In the genomic region with DNA sequence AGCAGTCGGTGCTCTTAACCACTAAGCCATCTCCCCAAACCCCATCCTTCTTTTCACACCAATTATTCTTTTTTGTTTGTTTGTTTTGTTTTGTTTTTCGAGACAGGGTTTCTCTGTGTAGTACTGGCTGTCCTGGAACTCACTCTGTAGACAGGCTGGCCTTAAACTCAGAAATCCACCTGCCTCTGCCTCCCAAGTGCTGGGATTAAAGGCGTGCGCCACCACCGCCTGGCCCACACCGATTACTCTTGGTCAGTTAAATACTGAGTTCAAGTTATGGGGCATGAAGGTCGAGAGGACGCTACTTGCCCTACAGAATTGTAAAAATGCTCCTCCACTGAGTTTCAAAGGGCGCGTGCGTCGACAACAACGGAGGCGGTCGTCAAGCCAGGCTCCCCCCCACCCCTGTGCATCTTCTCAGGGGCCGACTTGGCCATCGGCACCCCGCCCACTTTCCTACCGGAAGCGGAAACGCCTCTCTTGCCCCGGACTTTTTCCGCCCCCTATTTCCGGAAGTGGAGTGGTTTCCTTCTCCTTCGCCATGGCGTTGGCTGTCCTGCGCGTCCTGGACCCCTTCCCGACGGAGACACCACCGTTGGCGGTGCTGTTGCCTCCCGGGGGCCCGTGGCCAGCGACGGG, we compare ENCODE assay signal across 7 mouse cellular contexts. TPM values are rescaled to one million over a fixed set of nuclear protein-coding genes. Genes with fewer than 3 reads are reported as not detected.
A peak's percentile ranks its signal among the peaks of the same experiment; 100 is the strongest.
DNase-seq lines count a peak whose midpoint lies in the region; ATAC-seq lines count a peak whose summit lies in the region.

A gene (plus strand): TSS at position 505 of the 639 bp plus-strand sequence.

- no peaks in the 10 kb centered on the region for H3K9me3 ChIP-seq in embryonic facial prominence, embryonic 10.5 days
- no peaks in the 10 kb centered on the region for H3K9me3 ChIP-seq in limb, embryonic 10.5 days (replicated peaks)
- no peaks in the 10 kb centered on the region for H3K9me3 ChIP-seq in midbrain, embryonic 13.5 days

- peaks cover 26% of the 10 kb centered on the region for H3K4me1 ChIP-seq in embryonic facial prominence, embryonic 10.5 days
- peaks cover 26% of the 10 kb centered on the region for H3K4me1 ChIP-seq in limb, embryonic 10.5 days
- H3K4me1 ChIP-seq in midbrain, embryonic 13.5 days (replicated peaks), result peaks cover 26% of the 10 kb centered on the region

- peaks cover 31% of the 10 kb centered on the region for H3K36me3 ChIP-seq in embryonic facial prominence, embryonic 10.5 days (replicated peaks)
- peaks cover 33% of the 10 kb centered on the region for H3K36me3 ChIP-seq in limb, embryonic 10.5 days
- H3K36me3 ChIP-seq in midbrain, embryonic 13.5 days, result peaks cover 23% of the 10 kb centered on the region

- no peaks in the 10 kb centered on the region for H3K27me3 ChIP-seq in embryonic facial prominence, embryonic 10.5 days (replicated peaks; ENCODE audit: low read depth, poor library complexity, severe bottlenecking)
- no peaks in the 10 kb centered on the region for H3K27me3 ChIP-seq in limb, embryonic 10.5 days (ENCODE audit: low read depth, poor library complexity, severe bottlenecking)
- no peaks in the 10 kb centered on the region for H3K27me3 ChIP-seq in midbrain, embryonic 13.5 days

- 8% methylated on average over 36 of the region's 36 CpGs for WGBS in embryonic facial prominence, embryonic 10.5 days
- 8% methylated on average over 36 of the region's 36 CpGs for WGBS in limb, embryonic 10.5 days
- 8% methylated on average over 36 of the region's 36 CpGs for WGBS in midbrain, embryonic 13.5 days

- H3K27ac ChIP-seq in embryonic facial prominence, embryonic 10.5 days (replicated peaks), result peak within 1 kb of the TSS; percentile 88
- H3K27ac ChIP-seq in limb, embryonic 10.5 days, result peak within 1 kb of the TSS; percentile 88
- peak within 1 kb of the TSS; percentile 82 for H3K27ac ChIP-seq in midbrain, embryonic 13.5 days

- peak; percentile 94 for ATAC-seq in granulocyte monocyte progenitor cell, adult 5-6 weeks (replicated peaks; ENCODE audit: poor library complexity, severe bottlenecking)
- peak; percentile 93 for ATAC-seq in midbrain, embryonic 13.5 days

- peak within 1 kb of the TSS; percentile 100 for H3K4me2 ChIP-seq in midbrain, embryonic 13.5 days (replicated peaks)

- DNase-seq in adrenal gland, postnatal 10 days, result peak; percentile 96
- peak; percentile 95 for DNase-seq in embryonic facial prominence, embryonic 10.5 days (ENCODE audit: low spot score)
- peak; percentile 91 for DNase-seq in kidney, adult 11 months
- DNase-seq in limb, embryonic 10.5 days (ENCODE audit: low spot score), result peak; percentile 97
- DNase-seq in spleen, adult 12 weeks (ENCODE audit: low spot score), result peak; percentile 78

- H3K4me3 ChIP-seq in embryonic facial prominence, embryonic 10.5 days, result peak within 1 kb of the TSS; percentile 100
- H3K4me3 ChIP-seq in limb, embryonic 10.5 days, result peak within 1 kb of the TSS; percentile 94
- H3K4me3 ChIP-seq in midbrain, embryonic 13.5 days (replicated peaks), result peak within 1 kb of the TSS; percentile 98

- H3K9ac ChIP-seq in midbrain, embryonic 13.5 days (replicated peaks), result peak within 1 kb of the TSS; percentile 93

RNA-seq across cellular contexts. Expression of the gene that starts here (rescaled TPM):
- total RNA-seq in adrenal gland, postnatal 10 days (2021), result 10 to 100 TPM; 67.8 to 81.8 TPM
- polyA plus RNA-seq in embryonic facial prominence, embryonic 10.5 days (2016; fragmentation: Nextera tagmentation; extraction: Ambion mirVana), result 22.3 and 22.9 TPM in 2 replicates
- total RNA-seq in granulocyte monocyte progenitor cell, adult 5-6 weeks (2014; fragmentation: Nextera tagmentation), result 9.7 and 22.9 TPM in 2 replicates
- 11.3 and 13.2 TPM in 2 replicates for total RNA-seq in granulocyte monocyte progenitor cell, adult 5-6 weeks (2017)
- 24.6 and 26.9 TPM in 2 replicates for polyA plus RNA-seq in limb, embryonic 10.5 days (2016; fragmentation: Nextera tagmentation; extraction: Ambion mirVana)
- polyA plus RNA-seq in midbrain, embryonic 13.5 days (2015; fragmentation: Nextera tagmentation; extraction: Ambion mirVana), result 21.3 and 24.3 TPM in 2 replicates

Comparison
In these comparisons a context has a peak if more than half of its experiments do, and no peak if none do; other contexts are left out.
1. Peak in every context shown above with its lines: DNase-seq, ATAC-seq, H3K4me3 ChIP-seq and H3K27ac ChIP-seq.